Mouse (Mus musculus): ENCODE results near the gene Syngap1.
"Not testable (repeated sequence)": the region's sequence is repeated elsewhere in the genome, so short reads cannot be mapped to it uniquely, and the experiment has no call there.

- not testable (repeated sequence) for TF ChIP-seq GATA1 (IDR thresholded peaks at IDR 0.05; ENCODE audit: borderline replicate concordance, low read length); FLI1 (IDR thresholded peaks at IDR 0.05; ENCODE audit: low read length)
These were observed 18.7 kb upstream of the Syngap1 start for GRCm38 (mm10) chr17:26922368-26922767.

Data from megakaryocyte, embryonic 14.5 days (primary cell).